Mouse (Mus musculus) limb, embryonic 14.5 days (tissue): Measurements from ENCODE around the gene Ganc. TPM values are rescaled to one million over a fixed set of nuclear protein-coding genes. Genes with fewer than 3 reads are reported as not detected.

ENCODE experiments used
- ATAC-seq: fragments of 200-750 bp; cut with Nextera tagmentation; 2 replicates; pipeline ENCODE4 v1.8.0; 2017; ENCODE audit warnings: low read depth, moderate number of reproducible peaks, moderate TSS enrichment; ENCODE audit not compliant: low FRiP score
- DNase-seq: peaks from one replicate; pipeline ENCODE4 v3.0.0-alpha.2; 2015; ENCODE audit warnings: low spot score
- H3K27ac ChIP-seq: fragments of 300-500 bp; sonication (generic); replicated peaks from 2 replicates; pipeline ENCODE4 v1.5.1; 2014; ENCODE audit warnings: low read depth, mild to moderate bottlenecking, low read length, moderate library complexity, mixed read lengths
- H3K27me3 ChIP-seq: fragments of 300-500 bp; sonication (generic); 2 replicates; pipeline ENCODE4 v1.6.1; 2014; ENCODE audit warnings: low read length, mixed read lengths; ENCODE audit not compliant: control insufficient read depth, insufficient read depth
- H3K36me3 ChIP-seq: fragments of 300-500 bp; sonication (generic); 2 replicates; pipeline ENCODE4 v1.6.1; 2014; ENCODE audit warnings: mild to moderate bottlenecking, low read length, moderate library complexity, mixed read lengths; ENCODE audit not compliant: control insufficient read depth, insufficient read depth
- H3K4me1 ChIP-seq: fragments of 300-500 bp; sonication (generic); 2 replicates; pipeline ENCODE4 v1.6.1; 2014; ENCODE audit warnings: antibody characterized with exemption, low read length, mixed read lengths; ENCODE audit not compliant: control insufficient read depth, insufficient read depth
- H3K4me2 ChIP-seq: fragments of 300-500 bp; sonication (generic); replicated peaks from 2 replicates; pipeline ENCODE4 v1.6.1; 2014; ENCODE audit warnings: low read depth, mild to moderate bottlenecking, low read length, moderate library complexity; ENCODE audit not compliant: severe bottlenecking
- H3K4me3 ChIP-seq: fragments of 300-500 bp; sonication (generic); replicated peaks from 2 replicates; pipeline ENCODE4 v1.5.1; 2014; ENCODE audit warnings: low read length
- H3K9ac ChIP-seq: fragments of 300-500 bp; sonication (generic); 2 replicates; pipeline ENCODE4 v1.6.1; 2014; ENCODE audit warnings: mild to moderate bottlenecking, low read depth, low read length, moderate library complexity; ENCODE audit not compliant: severe bottlenecking
- H3K9me3 ChIP-seq: fragments of 300-500 bp; sonication (generic); 2 replicates; pipeline ENCODE4 v1.6.1; 2016; ENCODE audit warnings: low read length; ENCODE audit not compliant: control insufficient read depth
- POLR2A ChIP-seq: fragments of 200-500 bp; IDR thresholded peaks from 2 replicates; pipeline ENCODE4 v1.8.0; 2012; ENCODE audit warnings: inconsistent platforms, mild to moderate bottlenecking, moderate library complexity, borderline replicate concordance; ENCODE audit not compliant: insufficient read depth, insufficient read length; ENCODE audit errors: extremely low read depth
- WGBS: fragments of 180-500 bp; shearing (Covaris S2); extraction: QIAGEN DNeasy Blood & Tissue Kit; methylation state at CpG from one replicate; pipeline ENCODE4 v1.1.7; 2014; 5-methylcytosine and 5-hydroxymethylcytosine counted together
- polyA plus RNA-seq, 2 experiments: library from polyadenylated mRNA; depleted of rRNA in 1 of 2; stranded (reverse) in 1 of 2; unstranded in 1 of 2; fragments of >200 nt; fragmentation: Nextera tagmentation in 1 of 2; extraction: Ambion mirVana in 1 of 2; gene quantifications; 2 replicates each; pipeline versions ENCODE4 v1.2.1 to v1.2.3; 2012 to 2014

The Ganc gene
- polyA plus RNA-seq, 2 experiments: 7.8 to 8.1 TPM

DNA sequence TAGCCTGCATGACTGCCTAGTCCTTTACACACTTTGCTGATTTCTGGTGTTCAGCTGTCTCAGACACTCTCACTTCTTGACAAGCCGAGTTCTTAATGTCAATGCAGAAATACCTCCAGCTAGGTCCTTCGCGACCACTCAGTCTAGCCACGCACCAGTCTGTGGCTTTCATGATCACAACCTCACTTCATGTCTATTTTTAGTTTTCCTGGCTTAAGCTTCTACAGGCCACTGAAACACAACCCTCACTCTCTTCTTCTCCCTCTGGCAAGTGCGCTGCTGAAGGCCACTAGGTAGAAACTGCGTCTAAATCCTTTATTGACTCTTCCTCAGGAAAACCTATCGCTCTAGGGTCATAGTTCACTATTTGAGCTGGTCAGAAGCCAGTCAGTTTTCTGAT, 59.6 kb downstream of the Ganc start:
- Histone ChIP-seq H3K27me3 (no peaks in the 10 kb centered on the region), H3K4me2 (no peak overlapping the region), H3K4me1 (no peaks in the 10 kb centered on the region), H3K36me3 (no peaks in the 10 kb centered on the region), H3K9ac (no peak overlapping the region), H3K9me3 (no peaks in the 10 kb centered on the region), H3K4me3 (no peak overlapping the region), H3K27ac (no peak overlapping the region)
- ATAC-seq: no peak
- no peak for TF ChIP-seq POLR2A
- 82% methylated on average over 7 of the region's 7 CpGs for WGBS
- no peak for DNase-seq

DNA sequence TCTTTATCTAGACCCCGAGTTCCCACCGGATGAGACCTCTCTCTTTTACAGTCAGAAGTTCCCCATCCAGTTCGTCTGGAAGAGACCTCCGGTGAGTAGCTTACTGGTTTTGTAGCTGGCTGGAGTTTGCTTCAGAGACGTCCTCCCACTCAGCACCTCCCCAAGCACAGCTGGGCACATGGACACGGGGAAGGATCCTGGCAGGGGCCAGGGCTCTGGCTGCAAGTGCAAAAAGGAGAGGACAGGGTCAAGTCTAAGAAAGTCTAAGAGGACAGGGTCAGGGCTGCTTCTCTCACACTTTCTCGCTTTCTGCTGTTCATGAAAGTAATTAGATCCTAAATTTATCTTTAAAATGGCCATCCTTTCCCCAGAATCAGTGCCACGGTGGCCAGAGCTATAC, 60.4 kb downstream of the Ganc start:
- no peak overlapping the region for H3K9ac ChIP-seq
- no peaks in the 10 kb centered on the region for H3K27me3 ChIP-seq
- H3K36me3 ChIP-seq: no peaks in the 10 kb centered on the region
- H3K27ac ChIP-seq: no peak overlapping the region
- DNase-seq: no peak
- no peak overlapping the region for H3K4me3 ChIP-seq
- H3K4me2 ChIP-seq: no peak overlapping the region
- 68% methylated on average over 8 of the region's 8 CpGs for WGBS
- H3K9me3 ChIP-seq: no peaks in the 10 kb centered on the region
- no peak for ATAC-seq
- no peak for TF ChIP-seq POLR2A
- no peaks in the 10 kb centered on the region for H3K4me1 ChIP-seq

DNA sequence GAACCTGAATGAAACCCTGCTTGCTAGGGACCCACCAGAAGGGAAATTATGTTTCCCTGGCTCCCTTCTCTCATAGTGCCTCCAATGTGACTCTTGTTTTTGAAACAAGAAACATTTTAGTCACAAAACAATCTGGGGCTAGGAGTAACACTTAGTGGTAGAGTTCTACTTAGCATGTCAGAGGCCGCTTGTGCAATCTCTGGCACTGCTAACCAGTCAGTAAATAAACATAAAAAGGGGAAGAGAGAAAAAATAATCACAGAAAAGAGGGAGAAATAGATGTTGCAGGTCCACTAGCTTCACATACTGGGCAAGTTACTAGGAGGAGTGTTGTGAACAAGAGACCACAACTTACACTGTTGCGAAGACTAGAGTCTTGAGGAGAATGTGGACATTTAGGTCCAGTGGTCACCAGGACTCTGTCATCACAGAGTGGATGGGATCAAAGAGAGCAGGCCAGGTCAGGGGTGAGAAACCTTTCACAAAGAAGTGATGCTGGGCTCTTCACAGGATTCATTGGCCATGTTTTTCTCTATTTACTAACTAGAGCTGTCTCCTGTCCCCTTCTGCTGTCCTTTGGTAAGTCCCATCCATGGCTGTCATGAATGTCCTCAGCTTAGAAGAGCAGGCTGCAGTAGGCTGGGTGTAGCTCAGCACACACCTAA, 61.2 kb downstream of the Ganc start:
- ATAC-seq (no peak), DNase-seq (no peak)
- no peak for TF ChIP-seq POLR2A
- H3K9me3 ChIP-seq: no peaks in the 10 kb centered on the region
- H3K4me1 ChIP-seq: no peaks in the 10 kb centered on the region
- H3K27me3 ChIP-seq: no peaks in the 10 kb centered on the region
- whole genome bisulfite sequencing: 94% methylated on average over 2 of the region's 2 CpGs
- no peak overlapping the region for H3K9ac ChIP-seq
- H3K36me3 ChIP-seq: no peaks in the 10 kb centered on the region
- H3K4me3 ChIP-seq: no peak overlapping the region
- no peak overlapping the region for H3K4me2 ChIP-seq
- no peak overlapping the region for H3K27ac ChIP-seq

DNA sequence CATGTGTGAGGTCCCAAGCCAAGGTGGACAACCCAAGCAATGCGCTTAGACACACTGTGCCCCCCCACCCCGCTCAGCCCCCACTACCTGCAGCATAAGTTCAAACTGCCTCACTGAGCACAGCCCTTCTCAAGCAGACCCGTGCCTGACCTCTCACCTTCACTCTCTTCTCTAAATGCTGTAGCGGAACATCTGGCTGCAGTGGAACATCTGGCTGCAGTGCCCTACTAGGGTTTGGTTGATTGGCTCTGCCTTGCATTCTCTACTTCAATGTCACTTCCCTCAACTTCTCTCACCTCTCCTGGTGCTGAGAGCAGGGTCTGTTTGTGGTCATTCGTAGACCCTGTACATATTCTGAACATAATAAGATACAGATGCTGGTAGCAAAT, 61.7 kb downstream of the Ganc start:
- 57% methylated on average over 5 of the region's 5 CpGs for WGBS
- H3K27ac ChIP-seq: no peak overlapping the region
- H3K27me3 ChIP-seq: no peaks in the 10 kb centered on the region
- no peaks in the 10 kb centered on the region for H3K9me3 ChIP-seq
- H3K4me2 ChIP-seq: no peak overlapping the region
- ATAC-seq (no peak), DNase-seq (no peak)
- no peak overlapping the region for H3K4me3 ChIP-seq
- no peaks in the 10 kb centered on the region for H3K4me1 ChIP-seq
- no peak overlapping the region for H3K9ac ChIP-seq
- TF ChIP-seq POLR2A: no peak
- H3K36me3 ChIP-seq: no peaks in the 10 kb centered on the region

DNA sequence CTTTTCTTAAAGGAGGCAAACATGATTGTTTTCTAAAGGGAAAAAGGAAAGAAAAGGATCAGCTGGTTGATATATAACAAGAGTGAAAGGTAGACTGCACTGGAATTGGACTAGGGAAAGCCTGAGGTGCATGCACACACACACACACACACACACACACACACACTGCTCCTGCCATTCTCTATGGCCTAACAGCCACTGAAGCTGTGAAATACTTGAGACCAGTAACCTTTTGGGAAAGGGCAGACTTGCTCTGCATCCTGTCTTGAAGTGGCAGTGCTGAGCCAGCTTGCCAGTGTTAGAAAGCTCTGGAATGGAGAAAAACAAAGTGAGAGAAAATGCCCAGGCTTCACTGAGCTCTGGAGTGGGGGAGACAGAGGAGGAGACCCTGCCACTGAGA, 64.3 kb downstream of the Ganc start:
- H3K4me3 ChIP-seq: no peak overlapping the region
- no peaks in the 10 kb centered on the region for H3K27me3 ChIP-seq
- H3K4me2 ChIP-seq: no peak overlapping the region
- no peaks in the 10 kb centered on the region for H3K36me3 ChIP-seq
- no peak for TF ChIP-seq POLR2A
- no peaks in the 10 kb centered on the region for H3K9me3 ChIP-seq
- H3K27ac ChIP-seq: no peak overlapping the region
- no peak for ATAC-seq
- no peak overlapping the region for H3K9ac ChIP-seq
- no peak for DNase-seq
- H3K4me1 ChIP-seq: no peaks in the 10 kb centered on the region

DNA sequence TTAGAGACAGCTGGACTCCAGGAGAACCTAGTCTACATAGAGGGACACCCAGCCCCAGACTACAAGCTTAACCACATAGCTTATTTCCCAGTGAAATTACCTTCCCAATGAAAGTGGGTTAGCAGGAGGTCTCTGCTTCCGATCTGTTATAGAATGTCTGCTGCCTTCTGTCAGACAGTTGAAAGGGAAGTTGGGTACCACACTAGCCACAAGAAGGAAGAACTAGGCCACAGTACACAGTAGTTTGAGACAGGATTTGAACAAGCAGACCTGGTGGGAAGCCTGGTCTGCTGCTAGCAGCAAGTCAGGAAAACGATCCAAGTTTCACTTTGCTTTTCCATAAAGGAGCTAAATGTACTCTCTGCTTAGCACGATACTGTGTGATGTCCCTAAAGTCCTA, 65.5 kb downstream of the Ganc start:
- H3K9me3 ChIP-seq: no peaks in the 10 kb centered on the region
- no peak overlapping the region for H3K27ac ChIP-seq
- no peak overlapping the region for H3K9ac ChIP-seq
- no peak overlapping the region for H3K4me3 ChIP-seq
- WGBS: 90% methylated on average over 3 of the region's 3 CpGs
- H3K36me3 ChIP-seq: no peaks in the 10 kb centered on the region
- no peak overlapping the region for H3K4me2 ChIP-seq
- no peaks in the 10 kb centered on the region for H3K27me3 ChIP-seq
- DNase-seq (no peak), ATAC-seq (no peak)
- no peaks in the 10 kb centered on the region for H3K4me1 ChIP-seq
- no peak for TF ChIP-seq POLR2A
